Mouse (Mus musculus): Measurements from ENCODE around the gene Dolk. TPM values are rescaled to one million over a fixed set of nuclear protein-coding genes. Genes with fewer than 3 reads are reported as not detected.

Dolk gene
- polyA plus RNA-seq, 1 experiment from 2014 or later, result 33.7 TPM

- 97% methylated on average over 30 of the region's 30 CpGs for WGBS
- H3K9me3 ChIP-seq, result no peaks in the 10 kb centered on the region
These were observed 29.4 kb downstream of the Dolk start for GRCm38 (mm10) chr2:30256616-30257350.

GRCm38 (mm10) chr2:30255631-30256395, 30.3 kb downstream of the Dolk start:
- no peak overlapping the region for H3K4me2 ChIP-seq
- WGBS, result 97% methylated on average over 42 of the region's 42 CpGs
- no peaks in the 10 kb centered on the region for H3K27me3 ChIP-seq
- no peak for ATAC-seq (ENCODE audit: low FRiP score)
- peaks cover 95% of the 10 kb centered on the region for H3K36me3 ChIP-seq
- H3K4me1 ChIP-seq (replicated peaks), result peaks cover 33% of the 10 kb centered on the region
- no peak overlapping the region for H3K4me3 ChIP-seq
- H3K9ac ChIP-seq, result no peak overlapping the region
- H3K9me3 ChIP-seq, result no peaks in the 10 kb centered on the region
- H3K27ac ChIP-seq, result no peak overlapping the region

More at GRCm38 (mm10) chr2:30256616-30257350, 29.4 kb downstream of the Dolk start:
- H3K27ac ChIP-seq, result no peak overlapping the region
- no peak overlapping the region for H3K9ac ChIP-seq
- no peaks in the 10 kb centered on the region for H3K27me3 ChIP-seq
- H3K4me3 ChIP-seq, result no peak overlapping the region
- H3K4me1 ChIP-seq (replicated peaks), result peaks cover 31% of the 10 kb centered on the region
- no peak overlapping the region for H3K4me2 ChIP-seq
- H3K36me3 ChIP-seq, result peaks cover 94% of the 10 kb centered on the region
- no peak for ATAC-seq (ENCODE audit: low FRiP score)

- Histone ChIP-seq H3K9me3 (no peaks in the 10 kb centered on the region), H3K27ac (no peak overlapping the region), H3K9ac (no peak overlapping the region), H3K36me3 (peaks cover 95% of the 10 kb centered on the region), H3K4me3 (no peak overlapping the region), H3K4me1 (replicated peaks) (peaks cover 22% of the 10 kb centered on the region), H3K4me2 (no peak overlapping the region), H3K27me3 (no peaks in the 10 kb centered on the region)
- ATAC-seq (ENCODE audit: low FRiP score), result no peak
- WGBS, result 88% methylated on average over 5 of the region's 5 CpGs
These were observed 32.3 kb downstream of the Dolk start for GRCm38 (mm10) chr2:30253809-30254208.

- no peak for ATAC-seq (ENCODE audit: low FRiP score)
- Histone ChIP-seq H3K4me2 (no peak overlapping the region), H3K4me1 (replicated peaks) (peaks cover 11% of the 10 kb centered on the region), H3K9me3 (no peaks in the 10 kb centered on the region), H3K4me3 (no peak overlapping the region), H3K36me3 (peaks cover 93% of the 10 kb centered on the region), H3K9ac (no peak overlapping the region), H3K27ac (no peak overlapping the region), H3K27me3 (no peaks in the 10 kb centered on the region)
- 90% methylated on average over 3 of the region's 3 CpGs for WGBS
These were observed 33.6 kb downstream of the Dolk start for GRCm38 (mm10) chr2:30252521-30252920.

- WGBS, result 87% methylated on average over 5 of the region's 5 CpGs
- Histone ChIP-seq H3K4me2 (no peak overlapping the region), H3K4me3 (no peak overlapping the region), H3K27ac (no peak overlapping the region), H3K9ac (peak overlapping the region; percentile 39; the same call in 1 of the 2 replicates), H3K4me1 (replicated peaks) (peaks cover 17% of the 10 kb centered on the region), H3K27me3 (no peaks in the 10 kb centered on the region), H3K9me3 (no peaks in the 10 kb centered on the region), H3K36me3 (peaks cover 83% of the 10 kb centered on the region)
- ATAC-seq (ENCODE audit: low FRiP score), result no peak
These were observed 34.6 kb downstream of the Dolk start for GRCm38 (mm10) chr2:30251417-30252104.

GRCm38 (mm10) chr2:30250166-30251128, 35.7 kb downstream of the Dolk start:
- Histone ChIP-seq H3K4me3 (no peak overlapping the region), H3K9me3 (no peaks in the 10 kb centered on the region), H3K4me1 (replicated peaks) (peaks cover 17% of the 10 kb centered on the region), H3K36me3 (peaks cover 83% of the 10 kb centered on the region), H3K4me2 (no peak overlapping the region), H3K9ac (no peak overlapping the region), H3K27ac (no peak overlapping the region), H3K27me3 (no peaks in the 10 kb centered on the region)
- WGBS, result 88% methylated on average over 10 of the region's 10 CpGs
- no peak for ATAC-seq (ENCODE audit: low FRiP score)

GRCm38 (mm10) chr2:30249182-30249581, 37.0 kb downstream of the Dolk start:
- no peak overlapping the region for H3K4me3 ChIP-seq
- no peaks in the 10 kb centered on the region for H3K27me3 ChIP-seq
- H3K36me3 ChIP-seq, result peaks cover 80% of the 10 kb centered on the region
- H3K9me3 ChIP-seq, result no peaks in the 10 kb centered on the region
- 93% methylated on average over 3 of the region's 3 CpGs for WGBS
- ATAC-seq (ENCODE audit: low FRiP score), result no peak
- H3K27ac ChIP-seq, result no peak overlapping the region
- no peak overlapping the region for H3K9ac ChIP-seq
- H3K4me2 ChIP-seq, result no peak overlapping the region
- H3K4me1 ChIP-seq (replicated peaks), result peaks cover 21% of the 10 kb centered on the region

GRCm38 (mm10) chr2:30247681-30248080, 38.5 kb downstream of the Dolk start:
- H3K36me3 ChIP-seq, result peaks cover 82% of the 10 kb centered on the region
- WGBS, result 80% methylated on average over 4 of the region's 4 CpGs
- no peak overlapping the region for H3K27ac ChIP-seq
- H3K9ac ChIP-seq, result no peak overlapping the region
- no peaks in the 10 kb centered on the region for H3K9me3 ChIP-seq
- H3K4me2 ChIP-seq, result no peak overlapping the region
- H3K4me3 ChIP-seq, result no peak overlapping the region
- H3K27me3 ChIP-seq, result no peaks in the 10 kb centered on the region
- H3K4me1 ChIP-seq (replicated peaks), result peaks cover 25% of the 10 kb centered on the region
- no peak for ATAC-seq (ENCODE audit: low FRiP score)

GRCm38 (mm10) chr2:30247036-30247435, 39.1 kb downstream of the Dolk start:
- Histone ChIP-seq H3K36me3 (peaks cover 83% of the 10 kb centered on the region), H3K4me3 (no peak overlapping the region), H3K27ac (no peak overlapping the region), H3K4me1 (replicated peaks) (peaks cover 30% of the 10 kb centered on the region), H3K27me3 (no peaks in the 10 kb centered on the region), H3K4me2 (no peak overlapping the region), H3K9me3 (no peaks in the 10 kb centered on the region), H3K9ac (no peak overlapping the region)
- WGBS, result 94% methylated on average over 5 of the region's 5 CpGs
- no peak for ATAC-seq (ENCODE audit: low FRiP score)

GRCm38 (mm10) chr2:30244595-30245178, 41.4 kb downstream of the Dolk start:
- WGBS, result 82% methylated on average over 7 of the region's 7 CpGs
- Histone ChIP-seq H3K4me3 (no peak overlapping the region), H3K9me3 (no peaks in the 10 kb centered on the region), H3K4me1 (replicated peaks) (peaks cover 39% of the 10 kb centered on the region), H3K27ac (no peak overlapping the region), H3K4me2 (no peak overlapping the region), H3K36me3 (peaks cover 82% of the 10 kb centered on the region), H3K9ac (no peak overlapping the region), H3K27me3 (no peaks in the 10 kb centered on the region)
- no peak for ATAC-seq (ENCODE audit: low FRiP score)

GRCm38 (mm10) chr2:30243391-30243790, 42.7 kb downstream of the Dolk start:
- H3K9me3 ChIP-seq, result no peaks in the 10 kb centered on the region
- H3K4me1 ChIP-seq (replicated peaks), result peaks cover 52% of the 10 kb centered on the region
- H3K36me3 ChIP-seq, result peaks cover 70% of the 10 kb centered on the region
- no peak overlapping the region for H3K4me2 ChIP-seq
- no peak overlapping the region for H3K9ac ChIP-seq
- H3K27ac ChIP-seq, result no peak overlapping the region
- no peak overlapping the region for H3K4me3 ChIP-seq
- 90% methylated on average over 4 of the region's 4 CpGs for WGBS
- ATAC-seq (ENCODE audit: low FRiP score), result no peak
- H3K27me3 ChIP-seq, result no peaks in the 10 kb centered on the region

Data from hindbrain, embryonic 13.5 days (tissue).